Mouse (Mus musculus): Measurements from ENCODE around the gene Sf3a2.

DNA sequence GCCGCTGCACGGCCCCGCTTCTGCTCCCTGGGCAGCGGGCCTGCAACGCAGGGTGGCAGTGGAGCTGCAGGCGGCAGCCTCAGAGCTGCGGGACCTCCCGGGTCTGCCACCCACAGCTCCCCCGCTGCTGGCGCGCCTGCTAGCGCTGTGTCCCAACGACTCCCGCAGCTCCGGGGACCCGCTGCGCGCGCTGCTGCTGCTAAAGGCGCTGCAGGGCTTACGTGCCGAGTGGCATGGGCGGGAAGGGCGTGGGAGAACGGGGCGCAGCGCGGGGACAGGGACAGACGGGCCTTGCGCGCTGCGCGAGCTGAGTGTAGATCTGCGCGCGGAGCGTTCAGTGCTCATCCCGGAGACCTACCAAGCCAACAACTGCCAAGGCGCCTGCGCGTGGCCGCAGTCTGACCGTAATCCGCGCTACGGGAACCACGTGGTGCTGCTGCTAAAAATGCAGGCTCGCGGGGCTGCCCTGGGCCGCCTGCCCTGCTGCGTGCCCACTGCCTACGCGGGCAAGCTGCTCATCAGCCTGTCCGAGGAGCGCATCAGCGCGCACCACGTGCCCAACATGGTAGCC is 9.1 kb downstream of the Sf3a2 start:
- no peak for TF ChIP-seq ETS1 (IDR thresholded peaks at IDR 0.05; ENCODE audit: low read depth, low read length)
- peak in 1 of 2 experiments; percentile 52; a peak in 1 of 4 replicates for TF ChIP-seq POLR2A (IDR thresholded peaks at IDR 0.05; ENCODE audit: control insufficient read depth in 1 of 2, insufficient read depth in 1 of 2, low read depth in 1 of 2, low read length in 2 of 2, poor library complexity in 1 of 2)
- no peak for TF ChIP-seq CTCF (IDR thresholded peaks at IDR 0.05 in 2 of 3, conservative IDR thresholded peaks at IDR 0.05 in 1 of 3; ENCODE audit: control insufficient read depth in 1 of 3, insufficient read depth in 1 of 3, low read depth in 2 of 3, low read length in 3 of 3, poor library complexity in 1 of 3, severe bottlenecking in 1 of 3)

Measured in MEL (cell line).